Mouse (Mus musculus): ENCODE data around the gene Adgra1. TPM values are rescaled to one million over a fixed set of nuclear protein-coding genes. Genes with fewer than 3 reads are reported as not detected.

The Adgra1 gene
- total RNA-seq, 4 experiments from 2014 or later: 47.0 to 62.4 (median 50.4) TPM

DNA sequence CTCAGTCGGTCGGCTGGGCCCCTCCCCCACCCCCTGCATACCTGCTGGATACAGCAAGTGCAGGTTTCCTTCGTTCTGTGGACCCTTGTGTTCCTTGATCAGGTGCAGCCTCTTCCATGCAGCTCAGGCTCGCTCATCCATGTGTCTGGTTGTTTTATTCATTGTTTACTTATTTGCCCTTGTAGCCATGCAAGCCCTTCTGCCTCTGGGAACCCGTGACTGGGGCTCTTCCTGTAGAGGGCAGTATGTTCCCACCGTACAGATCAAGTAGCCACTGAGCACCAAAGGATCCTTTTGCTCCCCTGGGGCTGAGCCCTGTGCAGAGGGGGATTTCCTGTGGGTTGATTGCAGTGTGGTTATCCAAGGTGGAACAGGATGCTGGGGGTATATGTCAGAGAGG lies 71.7 kb downstream of the Adgra1 start:
- no peak for DNase-seq (ENCODE audit: low spot score in 2 of 2)

DNA sequence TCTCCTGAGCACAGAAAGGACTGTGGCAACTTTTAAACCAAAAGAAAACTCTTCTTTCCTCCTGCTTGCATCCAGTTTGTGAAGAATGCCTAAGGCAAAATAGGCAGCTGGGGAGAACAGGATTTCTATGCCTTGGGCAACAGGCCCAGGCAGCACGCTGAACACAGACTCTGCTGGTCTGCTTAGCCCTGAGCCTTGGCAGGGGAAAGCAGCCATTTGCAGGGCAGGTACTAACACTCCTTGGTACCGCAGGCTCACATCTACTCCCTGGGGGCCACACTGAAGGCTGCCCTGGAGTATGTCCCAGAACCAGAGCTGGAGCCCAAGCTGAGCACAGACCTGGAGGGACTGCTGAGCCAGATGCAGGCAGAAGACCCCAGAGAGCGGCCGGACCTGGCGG lies 74.2 kb downstream of the Adgra1 start:
- DNase-seq (ENCODE audit: low spot score in 2 of 2): no peak

DNA sequence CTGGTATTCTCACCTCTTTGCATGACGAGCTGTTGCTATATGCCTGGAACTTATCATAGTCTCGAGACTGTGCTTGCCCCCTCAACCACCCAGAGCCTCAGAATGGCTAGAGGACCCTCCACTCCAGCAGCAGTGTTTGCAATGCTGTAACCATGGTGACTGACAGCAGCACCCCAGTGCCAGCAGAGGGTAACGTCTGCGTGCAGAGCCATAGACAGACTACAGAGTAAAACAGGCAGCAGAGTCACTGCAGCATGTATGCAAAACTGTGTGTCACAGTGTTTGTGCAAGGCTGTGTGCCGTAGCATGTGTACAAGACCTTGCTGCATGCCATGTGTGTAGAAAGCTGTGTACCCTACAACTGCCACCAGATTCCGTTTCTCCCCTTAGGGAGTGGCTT lies 75.5 kb downstream of the Adgra1 start:
- DNase-seq (ENCODE audit: low spot score in 2 of 2): no peak

DNA sequence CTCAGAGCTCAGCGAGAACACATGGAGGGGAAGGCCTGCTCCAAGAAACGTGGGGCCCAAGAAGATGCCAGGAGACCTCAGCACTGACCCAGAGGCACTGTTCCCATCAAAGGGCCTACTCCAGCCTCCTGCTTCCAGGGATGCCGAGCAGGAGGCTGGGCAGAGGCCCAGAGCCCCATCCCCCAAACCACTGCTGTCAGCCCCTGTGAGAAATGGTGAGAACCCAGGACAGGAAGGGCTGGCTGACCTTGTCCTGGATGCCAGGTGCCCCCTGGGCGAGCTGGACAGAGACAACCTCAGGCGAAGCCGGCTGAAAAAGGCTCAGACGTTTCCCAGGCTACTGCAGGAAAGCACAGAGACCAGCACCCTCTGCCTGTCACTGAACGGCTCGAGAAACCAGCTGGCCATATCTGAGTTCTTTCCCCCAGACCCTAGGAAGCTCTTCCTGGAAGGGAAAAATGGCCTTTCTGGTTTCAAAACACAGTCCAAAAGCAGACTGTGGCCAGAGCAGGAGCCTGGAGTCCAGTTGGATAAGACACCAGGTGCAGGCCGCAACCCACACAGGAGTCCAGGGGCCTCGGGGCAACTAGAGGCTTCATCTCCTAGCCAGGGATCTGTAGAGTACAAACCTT lies 76.3 kb downstream of the Adgra1 start:
- DNase-seq (ENCODE audit: low spot score in 2 of 2): no peak

DNA sequence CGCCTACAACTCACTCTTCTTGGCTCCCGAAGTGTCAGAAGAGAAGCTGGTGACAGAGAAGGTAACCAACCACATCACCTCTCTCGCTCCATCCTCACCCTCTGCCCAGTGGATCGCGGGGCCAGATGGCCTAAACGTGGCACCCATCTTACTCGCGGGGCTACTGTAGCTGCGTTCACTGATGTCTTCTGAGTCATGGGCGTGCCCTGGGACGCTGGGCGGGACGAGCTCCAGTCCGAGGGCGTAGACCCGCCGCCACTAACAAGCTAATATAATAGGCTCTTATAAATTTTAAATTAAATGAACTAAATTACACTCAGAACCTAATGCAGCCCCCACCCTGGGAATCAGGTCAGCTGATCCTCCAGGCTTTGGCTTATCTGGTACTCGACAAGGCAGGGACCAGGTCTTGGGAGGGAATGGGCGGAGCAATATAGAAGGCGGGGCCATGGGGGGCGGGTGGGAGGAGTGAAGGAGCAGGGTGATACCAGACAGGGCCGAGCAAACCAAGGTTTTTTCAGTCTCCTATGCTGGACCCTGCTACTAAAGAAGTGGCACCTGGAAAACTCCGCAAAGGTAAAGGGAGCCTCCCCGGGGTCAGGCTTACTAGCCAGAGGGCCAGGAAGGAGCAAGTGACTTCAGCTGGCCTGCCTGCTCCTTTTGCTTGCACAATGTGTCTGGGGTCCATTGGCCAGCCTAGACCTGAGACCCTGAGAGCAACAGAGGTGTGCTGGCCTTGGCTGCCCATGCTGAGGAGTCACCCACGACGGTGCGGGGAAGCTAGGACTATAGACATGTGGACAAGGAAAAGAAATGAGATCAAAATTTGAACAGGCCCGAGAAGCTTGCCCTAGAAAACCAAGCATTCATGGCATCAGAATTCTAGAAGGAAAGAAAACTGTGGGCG lies 80.4 kb downstream of the Adgra1 start:
- no peak for DNase-seq (ENCODE audit: low spot score in 2 of 2)

DNA sequence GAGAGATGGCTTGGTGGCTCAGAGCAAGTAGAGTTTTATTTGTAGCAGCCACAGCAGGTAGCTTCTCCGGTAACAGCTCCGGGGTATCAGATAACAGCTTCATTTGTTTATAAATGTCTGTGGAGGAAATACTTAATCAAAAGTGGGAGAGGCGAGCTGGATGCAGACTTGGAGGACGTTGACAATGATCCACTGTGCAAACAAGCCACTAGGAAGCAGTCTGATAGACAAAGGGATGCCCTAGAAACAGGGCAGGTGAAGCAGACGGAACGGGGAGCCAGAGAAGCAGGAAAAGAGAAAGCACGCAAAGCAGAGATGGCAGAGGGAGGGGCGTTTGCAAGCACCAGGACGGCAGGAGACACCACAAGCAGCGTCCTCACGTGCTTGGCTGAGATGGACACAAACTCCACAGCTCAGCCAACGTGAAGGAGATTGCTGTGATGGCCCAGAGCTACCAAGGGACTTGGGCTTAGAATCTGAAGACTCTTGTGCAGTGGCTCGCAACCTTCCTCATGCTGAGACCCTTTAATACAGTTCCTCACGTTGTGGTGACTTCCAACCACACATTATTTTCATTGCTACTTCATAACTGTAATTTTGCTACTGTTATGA lies 81.8 kb downstream of the Adgra1 start:
- no peak for DNase-seq (ENCODE audit: low spot score in 2 of 2)

DNA sequence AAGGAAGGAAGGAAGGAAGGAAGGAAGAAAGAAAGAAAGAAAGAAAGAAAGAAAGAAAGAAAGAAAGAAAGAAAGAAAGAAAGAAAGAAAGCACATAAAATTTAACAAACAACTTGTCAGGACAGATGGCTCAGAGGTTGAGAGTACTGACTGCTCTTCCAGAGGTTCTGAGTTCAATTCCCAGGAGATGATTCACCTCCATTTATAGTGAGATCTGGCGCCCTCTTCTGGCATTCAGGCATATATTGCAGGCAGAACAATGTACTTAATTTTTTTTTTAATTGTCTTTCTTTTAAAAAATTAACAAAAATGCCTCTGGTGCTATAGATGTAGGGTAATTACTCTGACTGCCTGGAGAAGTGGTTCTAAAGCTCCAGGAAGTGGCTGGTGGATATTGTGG lies 82.4 kb downstream of the Adgra1 start:
- no peak for DNase-seq (ENCODE audit: low spot score in 2 of 2)

DNA sequence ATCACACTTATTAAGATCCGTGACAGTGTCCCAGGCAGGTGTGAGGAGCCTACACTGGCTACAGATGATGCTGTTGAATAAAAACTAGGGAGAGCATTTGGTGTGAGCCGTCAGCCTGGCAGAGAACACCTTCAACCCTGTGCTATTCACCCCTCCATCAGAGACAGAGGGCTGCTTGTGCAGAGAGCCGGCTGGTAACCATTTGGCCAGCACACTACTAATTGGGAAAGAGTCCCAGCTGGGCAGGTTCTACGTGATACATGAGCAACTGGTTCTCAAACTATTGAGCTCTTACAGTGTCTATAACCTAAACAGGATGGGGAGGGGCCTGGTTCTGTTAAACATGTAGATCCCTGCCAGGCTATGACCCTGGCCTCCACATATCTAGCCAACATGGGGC lies 84.3 kb downstream of the Adgra1 start:
- no peak for DNase-seq (ENCODE audit: low spot score in 2 of 2)

Other genes with a start within 250 kb of the Adgra1 start
- 1 to 10 TPM; 4.6 to 7.4 (median 6.4) TPM for gene Cfap46, start 150.4 kb upstream of the Adgra1 start, total RNA-seq (2022)
- gene Kndc1, start 60.5 kb downstream of the Adgra1 start, total RNA-seq (2022): 10 to 100 TPM; 77.0 to 82.3 (median 80.2) TPM
- gene Utf1, start 109.6 kb downstream of the Adgra1 start, total RNA-seq (2022): not detected
- gene 6430531B16Rik, start 144.6 kb downstream of the Adgra1 start, total RNA-seq (2022): 1 to 10 TPM; 1.1 to 1.7 (median 1.2) TPM
- gene Adam8, start 158.4 kb downstream of the Adgra1 start, total RNA-seq (2022): 1 to 10 TPM; 1.1 to 3.6 (median 1.9) TPM
- 10 to 100 TPM; 19.6 to 28.2 (median 23.3) TPM for gene Zfp511, start 202.2 kb downstream of the Adgra1 start, total RNA-seq (2022)
- gene Tubgcp2, start 202.5 kb downstream of the Adgra1 start, total RNA-seq (2022): 10 to 100 TPM; 36.6 to 44.2 (median 42.8) TPM
- under 1 TPM in 2 of 4 experiments, not detected in 2; 0.14 to 0.19 TPM for gene Msx3, start 214.9 kb downstream of the Adgra1 start, total RNA-seq (2022)
- 100 to 1,000 TPM; 184 to 218 (median 213) TPM for gene Caly, start 248.4 kb downstream of the Adgra1 start, total RNA-seq (2022)

Data from left cerebral cortex, adult 8-10 months (tissue).